Mouse (Mus musculus): Measurements from ENCODE around the gene Tagap.

GRCm38 (mm10) chr17:7902362-7902761 lies 23.4 kb upstream of the Tagap start:
- no peak for TF ChIP-seq CTCF (IDR thresholded peaks at IDR 0.05; ENCODE audit: borderline replicate concordance, insufficient read depth, low read depth, low read length)
- no peak for TF ChIP-seq POLR2A (IDR thresholded peaks at IDR 0.05; ENCODE audit: borderline replicate concordance, insufficient read depth, low read length)

Measured in cerebellum, adult 2 months (tissue).